10 mouse cellular contexts compared by ENCODE assay signal in genomic region chr12:77059679-77060059, GRCm38 (mm10).
DNase-seq lines count a peak whose midpoint lies in the region; ATAC-seq and TF ChIP-seq lines count a peak whose summit lies in the region.
"Had no signal": no experiment of that assay in that cellular context is flagged by ENCODE, and none has a peak within 500 bp of the region (broad histone marks: within the 10 kb centered on the region; RNA-seq: fewer than 3 reads in every experiment).

No protein-coding gene starts in this region.

- H3K36me3 ChIP-seq in heart, embryonic 12.5 days = no peaks in the 10 kb centered on the region
- H3K36me3 ChIP-seq in midbrain, embryonic 10.5 days = no peaks in the 10 kb centered on the region
- no peaks in the 10 kb centered on the region for H3K36me3 ChIP-seq in midbrain, embryonic 11.5 days (ENCODE audit: control insufficient read depth, insufficient read depth, low read length)
- no peaks in the 10 kb centered on the region for H3K36me3 ChIP-seq in intestine, embryonic 16.5 days (ENCODE audit: control insufficient read depth, insufficient read depth, low read length)
- no peaks in the 10 kb centered on the region for H3K36me3 ChIP-seq in stomach, postnatal 0 days (ENCODE audit: control insufficient read depth, insufficient read depth, low read length)
- H3K36me3 ChIP-seq: midbrain, embryonic 15.5 days had no signal

- no peak overlapping the region for H3K27ac ChIP-seq in heart, embryonic 12.5 days (ENCODE audit: poor library complexity, severe bottlenecking)
- H3K27ac ChIP-seq in midbrain, embryonic 10.5 days (replicated peaks) = peak overlapping the region; percentile 35
- no peak overlapping the region for H3K27ac ChIP-seq in midbrain, embryonic 11.5 days (ENCODE audit: low read depth, low read length)
- no peak overlapping the region; the same call in 1 of the 2 replicates for H3K27ac ChIP-seq in intestine, embryonic 16.5 days (ENCODE audit: low read length)
- peak overlapping the region; percentile 85 for H3K27ac ChIP-seq in stomach, postnatal 0 days (replicated peaks)
- H3K27ac ChIP-seq: hindbrain, embryonic 14.5 days; midbrain, embryonic 15.5 days had no signal

- H3K4me1 ChIP-seq in heart, embryonic 12.5 days (replicated peaks) = peaks cover 26% of the 10 kb centered on the region
- H3K4me1 ChIP-seq in midbrain, embryonic 10.5 days = peaks cover 27% of the 10 kb centered on the region
- peaks cover 3% of the 10 kb centered on the region; the same call in 1 of the 2 replicates for H3K4me1 ChIP-seq in midbrain, embryonic 11.5 days (ENCODE audit: control insufficient read depth, insufficient read depth, low read length)
- H3K4me1 ChIP-seq in intestine, embryonic 16.5 days (ENCODE audit: control insufficient read depth, insufficient read depth, low read length) = peaks cover 16% of the 10 kb centered on the region
- no peaks in the 10 kb centered on the region; the same call in 1 of the 2 replicates for H3K4me1 ChIP-seq in stomach, postnatal 0 days (replicated peaks; ENCODE audit: control insufficient read depth, insufficient read depth)
- H3K4me1 ChIP-seq: midbrain, embryonic 15.5 days had no signal

- no peak for TF ChIP-seq CTCF in stomach, postnatal 0 days (IDR thresholded peaks at IDR 0.05; ENCODE audit: low read depth)

- no peak overlapping the region for H3K9ac ChIP-seq in heart, embryonic 12.5 days
- no peak overlapping the region for H3K9ac ChIP-seq in midbrain, embryonic 11.5 days (ENCODE audit: low read length)
- no peak overlapping the region for H3K9ac ChIP-seq in intestine, embryonic 16.5 days (ENCODE audit: low read depth, low read length)
- H3K9ac ChIP-seq in stomach, postnatal 0 days (ENCODE audit: low read length) = no peak overlapping the region; the same call in 1 of the 2 replicates
- H3K9ac ChIP-seq: hindbrain, embryonic 14.5 days; midbrain, embryonic 15.5 days had no signal

- no peak overlapping the region for H3K4me3 ChIP-seq in heart, embryonic 12.5 days
- H3K4me3 ChIP-seq in midbrain, embryonic 10.5 days = no peak overlapping the region
- H3K4me3 ChIP-seq in midbrain, embryonic 11.5 days (ENCODE audit: low read depth, low read length) = no peak overlapping the region
- H3K4me3 ChIP-seq in intestine, embryonic 16.5 days (ENCODE audit: low read length) = peak overlapping the region; percentile 32; the same call in 1 of the 2 replicates
- H3K4me3 ChIP-seq in stomach, postnatal 0 days (ENCODE audit: low read depth, low read length) = no peak overlapping the region
- H3K4me3 ChIP-seq: midbrain, embryonic 15.5 days had no signal

- no peaks in the 10 kb centered on the region for H3K9me3 ChIP-seq in heart, embryonic 12.5 days (replicated peaks)
- no peaks in the 10 kb centered on the region for H3K9me3 ChIP-seq in midbrain, embryonic 10.5 days (replicated peaks)
- no peaks in the 10 kb centered on the region for H3K9me3 ChIP-seq in midbrain, embryonic 11.5 days (ENCODE audit: control insufficient read depth, low read length)
- H3K9me3 ChIP-seq in intestine, embryonic 16.5 days (ENCODE audit: control insufficient read depth, low read length) = no peaks in the 10 kb centered on the region; the same call in 1 of the 2 replicates
- no peaks in the 10 kb centered on the region for H3K9me3 ChIP-seq in stomach, postnatal 0 days (ENCODE audit: control insufficient read depth, low read length)
- H3K9me3 ChIP-seq: midbrain, embryonic 15.5 days had no signal

- DNase-seq in heart, adult 8-10 months (ENCODE audit: low spot score) = no peak
- DNase-seq in midbrain, embryonic 10.5 days (ENCODE audit: low spot score) = no peak
- DNase-seq in midbrain, embryonic 11.5 days (ENCODE audit: low spot score, missing footprints) = no peak
- DNase-seq in stomach, postnatal 0 days (ENCODE audit: low spot score) = no peak
- no peak for DNase-seq in cerebellum, postnatal 10 days
- DNase-seq in gastrocnemius, adult 18-20 months (ENCODE audit: low spot score) = no peak

- ATAC-seq in heart, embryonic 12.5 days (ENCODE audit: insufficient number of reproducible peaks, low FRiP score) = no peak
- no peak for ATAC-seq in midbrain, embryonic 11.5 days (ENCODE audit: low FRiP score)
- no peak for ATAC-seq in intestine, embryonic 16.5 days
- no peak for ATAC-seq in stomach, postnatal 0 days (ENCODE audit: low FRiP score, low TSS enrichment)
- ATAC-seq: midbrain, embryonic 15.5 days had no signal

- peaks cover 13% of the 10 kb centered on the region for H3K27me3 ChIP-seq in heart, embryonic 12.5 days (replicated peaks)
- no peaks in the 10 kb centered on the region for H3K27me3 ChIP-seq in midbrain, embryonic 10.5 days (ENCODE audit: low read depth, poor library complexity, severe bottlenecking)
- no peaks in the 10 kb centered on the region for H3K27me3 ChIP-seq in midbrain, embryonic 11.5 days (ENCODE audit: control insufficient read depth, insufficient read depth, low read length)
- H3K27me3 ChIP-seq in intestine, embryonic 16.5 days (replicated peaks; ENCODE audit: control insufficient read depth, insufficient read depth, low read length) = no peaks in the 10 kb centered on the region
- H3K27me3 ChIP-seq in stomach, postnatal 0 days (ENCODE audit: control insufficient read depth, insufficient read depth, low read length) = no peaks in the 10 kb centered on the region
- H3K27me3 ChIP-seq: midbrain, embryonic 15.5 days had no signal

- WGBS in heart, embryonic 12.5 days = 78% methylated on average over 4 of the region's 4 CpGs
- 91% methylated on average over 4 of the region's 4 CpGs for whole genome bisulfite sequencing in midbrain, embryonic 10.5 days
- 84% methylated on average over 4 of the region's 4 CpGs for WGBS in midbrain, embryonic 11.5 days
- WGBS in intestine, embryonic 16.5 days = 82% methylated on average over 4 of the region's 4 CpGs
- WGBS in stomach, postnatal 0 days = 68% methylated on average over 4 of the region's 4 CpGs

- no peak for TF ChIP-seq EP300 in stomach, postnatal 0 days (optimal IDR thresholded peaks at IDR 0.05)

- H3K4me2 ChIP-seq in heart, embryonic 12.5 days = peak overlapping the region; percentile 66
- no peak overlapping the region for H3K4me2 ChIP-seq in midbrain, embryonic 11.5 days
- peak overlapping the region; percentile 43 for H3K4me2 ChIP-seq in intestine, embryonic 16.5 days (ENCODE audit: low read depth, low read length)
- H3K4me2 ChIP-seq in stomach, postnatal 0 days (replicated peaks; ENCODE audit: low read depth) = peak overlapping the region; percentile 39

Comparison
In these comparisons a context has a peak if more than half of its experiments do, and no peak if none do; other contexts are left out.
1. H3K27ac ChIP-seq: peak in midbrain, embryonic 10.5 days (single experiment) and stomach, postnatal 0 days (single experiment); none in heart, embryonic 12.5 days (single experiment), midbrain, embryonic 11.5 days (single experiment) and intestine, embryonic 16.5 days (single experiment).